Mouse (Mus musculus): ENCODE measurements around the gene Shf.

GRCm38 (mm10) chr2:122305097-122305892 lies 63.7 kb downstream of the Shf start:
- TF ChIP-seq POLR2A (IDR thresholded peaks at IDR 0.05; ENCODE audit: extremely low read depth, insufficient read depth, low read length) (no peak), CTCF (IDR thresholded peaks at IDR 0.05; ENCODE audit: low read depth, low read length) (no peak)
